In genomic region chr1:192786194-192786593, GRCm38 (mm10) we compare ENCODE assay signal across 16 mouse cellular contexts. TPM values are rescaled to one million over a fixed set of nuclear protein-coding genes. Genes with fewer than 3 reads are reported as not detected.
A peak's percentile ranks its signal among the peaks of the same experiment; 100 is the strongest.
DNase-seq lines count a peak whose midpoint lies in the region; ATAC-seq and TF ChIP-seq lines count a peak whose summit lies in the region.
"Had no signal": no experiment of that assay in that cellular context is flagged by ENCODE, and none has a peak within 500 bp of the region (broad histone marks: within the 10 kb centered on the region; RNA-seq: fewer than 3 reads in every experiment).

No protein-coding gene starts in this region.

- WGBS in heart, embryonic 14.5 days = 67% methylated on average over 1 of the region's 1 CpGs
- WGBS in lung, postnatal 0 days = 95% methylated on average over 1 of the region's 1 CpGs
- WGBS in intestine, embryonic 15.5 days = 80% methylated on average over 1 of the region's 1 CpGs

- H3K9ac ChIP-seq in heart, embryonic 14.5 days (ENCODE audit: low read length) = no peak overlapping the region
- H3K9ac ChIP-seq in lung, postnatal 0 days (replicated peaks; ENCODE audit: low read depth) = no peak overlapping the region
- no peak overlapping the region for H3K9ac ChIP-seq in intestine, embryonic 15.5 days
- H3K9ac ChIP-seq: forebrain, embryonic 13.5 days; liver, embryonic 14.5 days; neural tube, embryonic 12.5 days had no signal

- peaks cover 18 to 24% of the 10 kb centered on the region in 2 experiments for H3K4me1 ChIP-seq in heart, embryonic 14.5 days (ENCODE audit: control insufficient read depth in 2 of 2, insufficient read depth in 2 of 2, low read length in 2 of 2)
- H3K4me1 ChIP-seq in lung, postnatal 0 days (ENCODE audit: insufficient read depth, low read depth, low read length) = peaks cover 7% of the 10 kb centered on the region; the same call in 1 of the 2 replicates
- peaks cover 8% of the 10 kb centered on the region; the same call in 1 of the 2 replicates for H3K4me1 ChIP-seq in intestine, embryonic 15.5 days (replicated peaks)

- intact Hi-C loops in heart, postnatal 10 days (cut with DNase I) = loop anchor here (5.0 kb wide), 2 partner anchors 59 to 96 kb away; no protein-coding TSS in a partner anchor

- no peak for TF ChIP-seq CTCF in lung, postnatal 0 days (IDR thresholded peaks at IDR 0.05)

- H3K4me2 ChIP-seq in heart, embryonic 14.5 days (ENCODE audit: low read length) = no peak overlapping the region
- H3K4me2 ChIP-seq in lung, postnatal 0 days (replicated peaks; ENCODE audit: low read depth, low read length) = no peak overlapping the region
- no peak overlapping the region for H3K4me2 ChIP-seq in intestine, embryonic 15.5 days (replicated peaks)
- H3K4me2 ChIP-seq: forebrain, embryonic 13.5 days; neural tube, embryonic 12.5 days had no signal

- no peaks in the 10 kb centered on the region for H3K9me3 ChIP-seq in heart, embryonic 14.5 days (ENCODE audit: control insufficient read depth, low read length)
- no peaks in the 10 kb centered on the region for H3K9me3 ChIP-seq in lung, postnatal 0 days (ENCODE audit: low read length)
- no peaks in the 10 kb centered on the region for H3K9me3 ChIP-seq in intestine, embryonic 15.5 days
- H3K9me3 ChIP-seq: forebrain, embryonic 13.5 days; neural tube, embryonic 12.5 days had no signal

- ATAC-seq in heart, embryonic 14.5 days (ENCODE audit: insufficient number of reproducible peaks, insufficient read depth, low FRiP score, low read depth) = no peak
- ATAC-seq in lung, postnatal 0 days = no peak
- no peak for ATAC-seq in intestine, embryonic 15.5 days
- ATAC-seq: forebrain, embryonic 13.5 days; hindbrain, embryonic 16.5 days had no signal

- no peak for DNase-seq in heart, postnatal 10 days
- peak; percentile 42 for DNase-seq in lung, postnatal 0 days (ENCODE audit: low spot score)
- no peak for DNase-seq in lung, postnatal 36 days
- DNase-seq in thymus, postnatal 25 days = no peak
- DNase-seq in embryo, embryonic 10.5 days (ENCODE audit: low spot score) = no peak
- DNase-seq in adrenal gland, postnatal 36 days = no peak
- DNase-seq: adrenal gland, adult 8-10 months; gastrocnemius, postnatal 14 days; thymus, postnatal 36 days had no signal

- no peaks in the 10 kb centered on the region for H3K36me3 ChIP-seq in heart, embryonic 14.5 days (ENCODE audit: control insufficient read depth, insufficient read depth, low read length)
- no peaks in the 10 kb centered on the region for H3K36me3 ChIP-seq in lung, postnatal 0 days (ENCODE audit: insufficient read depth, low read length)
- H3K36me3 ChIP-seq in intestine, embryonic 15.5 days = no peaks in the 10 kb centered on the region
- H3K36me3 ChIP-seq: neural tube, embryonic 12.5 days had no signal

- no peak for TF ChIP-seq EP300 in lung, postnatal 0 days (IDR thresholded peaks at IDR 0.05)

- no peak overlapping the region for H3K4me3 ChIP-seq in heart, embryonic 14.5 days (ENCODE audit: control insufficient read depth in 1 of 2, insufficient read depth in 1 of 2, low read depth in 1 of 2, low read length in 2 of 2)
- no peak overlapping the region for H3K4me3 ChIP-seq in lung, postnatal 0 days (ENCODE audit: low read depth, low read length)
- H3K4me3 ChIP-seq in intestine, embryonic 15.5 days (replicated peaks) = no peak overlapping the region
- H3K4me3 ChIP-seq: forebrain, embryonic 13.5 days; neural tube, embryonic 12.5 days had no signal

- no peaks in the 10 kb centered on the region for H3K27me3 ChIP-seq in heart, embryonic 14.5 days (ENCODE audit: control insufficient read depth, insufficient read depth, low read length)
- no peaks in the 10 kb centered on the region for H3K27me3 ChIP-seq in lung, postnatal 0 days (replicated peaks; ENCODE audit: insufficient read depth, low read length)
- no peaks in the 10 kb centered on the region for H3K27me3 ChIP-seq in intestine, embryonic 15.5 days (replicated peaks)
- H3K27me3 ChIP-seq: CH12.LX; forebrain, embryonic 13.5 days; neural tube, embryonic 12.5 days had no signal

- peak overlapping the region; percentile 61 to 73 for H3K27ac ChIP-seq in heart, embryonic 14.5 days (replicated peaks in 1 of 2; ENCODE audit: control insufficient read depth in 1 of 2, insufficient read depth in 1 of 2, low read depth in 2 of 2, low read length in 2 of 2)
- no peak overlapping the region for H3K27ac ChIP-seq in lung, postnatal 0 days (ENCODE audit: low read length)
- peak overlapping the region; percentile 18; the same call in 1 of the 2 replicates for H3K27ac ChIP-seq in intestine, embryonic 15.5 days
- H3K27ac ChIP-seq: forebrain, embryonic 13.5 days; liver, embryonic 14.5 days; neural tube, embryonic 12.5 days had no signal

RNA-seq across cellular contexts. Expression of gene Hhat, which starts 15.2 kb away (rescaled TPM):
- 6.8 and 7.0 TPM in 2 replicates for polyA plus RNA-seq in heart, embryonic 14.5 days (2014; fragmentation: Nextera tagmentation; extraction: Ambion mirVana)
- 1 to 10 TPM; 3.6 to 4.0 TPM for total RNA-seq in heart, postnatal 10 days (2021)
- polyA plus RNA-seq in lung, postnatal 0 days (2015; fragmentation: Nextera tagmentation; extraction: Ambion mirVana) = 2.4 and 3.5 TPM in 2 replicates
- 9.2 and 9.7 TPM in 2 replicates for polyA plus RNA-seq in intestine, embryonic 15.5 days (2015; fragmentation: Nextera tagmentation; extraction: Ambion mirVana)
- 1 to 10 TPM; 2.9 to 8.5 TPM for total RNA-seq in adrenal gland, postnatal 36 days (2021)
